In genomic region chr6:115284153-115284552, GRCm38 (mm10) we compare ENCODE assay signal across 30 mouse cellular contexts. TPM values are rescaled to one million over a fixed set of nuclear protein-coding genes. Genes with fewer than 3 reads are reported as not detected.
DNase-seq lines count a peak whose midpoint lies in the region; ATAC-seq and TF ChIP-seq lines count a peak whose summit lies in the region.
"Had no signal": no experiment of that assay in that cellular context is flagged by ENCODE, and none has a peak within 500 bp of the region (broad histone marks: within the 10 kb centered on the region; RNA-seq: fewer than 3 reads in every experiment).

No protein-coding gene starts in this region.

- no peak overlapping the region for H3K4me3 ChIP-seq in midbrain, embryonic 11.5 days (ENCODE audit: low read depth, low read length)
- H3K4me3 ChIP-seq in midbrain, postnatal 0 days (ENCODE audit: low read depth, low read length), result no peak overlapping the region
- no peak overlapping the region for H3K4me3 ChIP-seq in bone marrow macrophage, adult 2 months (ENCODE audit: insufficient read depth, low read length)
- no peak overlapping the region for H3K4me3 ChIP-seq in macrophage (ENCODE audit: inconsistent target)
- no peak overlapping the region for H3K4me3 ChIP-seq in heart, embryonic 12.5 days
- H3K4me3 ChIP-seq: limb, embryonic 10.5 days; neural tube, embryonic 13.5 days had no signal

- H3K4me1 ChIP-seq in midbrain, embryonic 11.5 days (ENCODE audit: control insufficient read depth, insufficient read depth, low read length), result no peaks in the 10 kb centered on the region
- no peaks in the 10 kb centered on the region for H3K4me1 ChIP-seq in midbrain, postnatal 0 days (ENCODE audit: insufficient read depth, low read length)
- peaks cover 46% of the 10 kb centered on the region for H3K4me1 ChIP-seq in bone marrow macrophage, adult 2 months (ENCODE audit: control insufficient read depth, insufficient read depth, low read length)
- peaks cover 7% of the 10 kb centered on the region for H3K4me1 ChIP-seq in heart, embryonic 12.5 days (replicated peaks)
- H3K4me1 ChIP-seq: limb, embryonic 10.5 days; neural tube, embryonic 13.5 days had no signal

- no peak for ATAC-seq in midbrain, embryonic 11.5 days (ENCODE audit: low FRiP score)
- no peak for ATAC-seq in midbrain, postnatal 0 days (ENCODE audit: low FRiP score)
- ATAC-seq in heart, embryonic 12.5 days (ENCODE audit: insufficient number of reproducible peaks, low FRiP score), result no peak
- ATAC-seq: hindbrain, embryonic 16.5 days; liver, postnatal 0 days had no signal

- peak; percentile 8 for DNase-seq in midbrain, embryonic 11.5 days (ENCODE audit: low spot score, missing footprints)
- DNase-seq in midbrain, postnatal 0 days (ENCODE audit: low spot score), result no peak
- no peak for DNase-seq in urinary bladder, postnatal 10 days (ENCODE audit: low spot score)
- DNase-seq in layer of hippocampus, postnatal 10 days (ENCODE audit: low spot score in 2 of 2), result no peak
- DNase-seq: cerebellum, adult 11 months; cerebellum, postnatal 14 days; embryo, embryonic 11 days; heart, adult 18-20 months; kidney, adult 8-10 months; kidney, postnatal 25 days; liver, postnatal 0 days; lung, postnatal 10 days; thymus, postnatal 14 days had no signal

- no peaks in the 10 kb centered on the region for H3K9me3 ChIP-seq in midbrain, embryonic 11.5 days (ENCODE audit: control insufficient read depth, low read length)
- no peaks in the 10 kb centered on the region for H3K9me3 ChIP-seq in midbrain, postnatal 0 days (ENCODE audit: low read length)
- H3K9me3 ChIP-seq in heart, embryonic 12.5 days (replicated peaks), result no peaks in the 10 kb centered on the region
- H3K9me3 ChIP-seq: limb, embryonic 10.5 days; neural tube, embryonic 13.5 days had no signal

- no peaks in the 10 kb centered on the region for H3K79me2 ChIP-seq in macrophage (ENCODE audit: inconsistent target)

- no peak overlapping the region for H3K27ac ChIP-seq in midbrain, embryonic 11.5 days (ENCODE audit: low read depth, low read length)
- no peak overlapping the region for H3K27ac ChIP-seq in midbrain, postnatal 0 days (ENCODE audit: low read depth, low read length)
- H3K27ac ChIP-seq in bone marrow macrophage, adult 2 months (ENCODE audit: insufficient read depth, low read depth, low read length), result peak overlapping the region; percentile 83
- H3K27ac ChIP-seq in macrophage, result peak overlapping the region; percentile 91
- H3K27ac ChIP-seq in heart, embryonic 12.5 days (ENCODE audit: poor library complexity, severe bottlenecking), result no peak overlapping the region
- H3K27ac ChIP-seq: limb, embryonic 10.5 days; neural tube, embryonic 13.5 days had no signal

- no peak overlapping the region for H3K9ac ChIP-seq in midbrain, embryonic 11.5 days (ENCODE audit: low read length)
- no peak overlapping the region for H3K9ac ChIP-seq in midbrain, postnatal 0 days (replicated peaks; ENCODE audit: low read length, poor library complexity, severe bottlenecking)
- no peak overlapping the region for H3K9ac ChIP-seq in heart, embryonic 12.5 days
- H3K9ac ChIP-seq: liver, postnatal 0 days; neural tube, embryonic 13.5 days had no signal

- TF ChIP-seq POLR2A in bone marrow macrophage, adult 2 months (IDR thresholded peaks at IDR 0.05; ENCODE audit: borderline replicate concordance, low read depth, low read length), result no peak

- H3K36me3 ChIP-seq in midbrain, embryonic 11.5 days (ENCODE audit: control insufficient read depth, insufficient read depth, low read length), result no peaks in the 10 kb centered on the region
- H3K36me3 ChIP-seq in midbrain, postnatal 0 days (ENCODE audit: insufficient read depth, low read length), result peaks cover 15% of the 10 kb centered on the region; the same call in 1 of the 2 replicates
- no peaks in the 10 kb centered on the region for H3K36me3 ChIP-seq in macrophage (ENCODE audit: inconsistent target)
- H3K36me3 ChIP-seq in heart, embryonic 12.5 days, result no peaks in the 10 kb centered on the region
- H3K36me3 ChIP-seq: limb, embryonic 10.5 days; neural tube, embryonic 13.5 days had no signal

- no peak for TF ChIP-seq CTCF in midbrain, postnatal 0 days (IDR thresholded peaks at IDR 0.05)
- no peak for TF ChIP-seq CTCF in bone marrow macrophage, adult 2 months (IDR thresholded peaks at IDR 0.05; ENCODE audit: low read depth, low read length)

- no peaks in the 10 kb centered on the region for H3K27me3 ChIP-seq in midbrain, embryonic 11.5 days (ENCODE audit: control insufficient read depth, insufficient read depth, low read length)
- no peaks in the 10 kb centered on the region for H3K27me3 ChIP-seq in midbrain, postnatal 0 days (ENCODE audit: insufficient read depth, low read length)
- H3K27me3 ChIP-seq in heart, embryonic 12.5 days (replicated peaks), result peaks cover 77% of the 10 kb centered on the region
- H3K27me3 ChIP-seq: neural tube, embryonic 13.5 days had no signal

- H3K4me2 ChIP-seq in midbrain, embryonic 11.5 days, result no peak overlapping the region
- H3K4me2 ChIP-seq in midbrain, postnatal 0 days (ENCODE audit: low read depth, low read length, poor library complexity, severe bottlenecking), result no peak overlapping the region
- no peak overlapping the region for H3K4me2 ChIP-seq in heart, embryonic 12.5 days
- H3K4me2 ChIP-seq: neural tube, embryonic 13.5 days had no signal

- 88% methylated on average over 2 of the region's 2 CpGs for WGBS in midbrain, embryonic 11.5 days
- 97% methylated on average over 2 of the region's 2 CpGs for WGBS in midbrain, postnatal 0 days
- WGBS in macrophage (ENCODE audit: missing documents), result 8% methylated on average over 2 of the region's 2 CpGs
- 67% methylated on average over 2 of the region's 2 CpGs for WGBS in heart, embryonic 12.5 days

RNA-seq across cellular contexts. Expression of gene Timp4, which starts 32.1 kb away (rescaled TPM):
- polyA plus RNA-seq in midbrain, embryonic 11.5 days (2014; fragmentation: Nextera tagmentation; extraction: Ambion mirVana), result 0.05 and 0.06 TPM in 2 replicates
- total RNA-seq in midbrain, postnatal 0 days (2014; rRNA removed), result 15.1 and 29.7 TPM in 2 replicates
- polyA plus RNA-seq in midbrain, postnatal 0 days (2015; fragmentation: Nextera tagmentation; extraction: Ambion mirVana), result 21.9 and 25.4 TPM in 2 replicates
- polyA plus RNA-seq in bone marrow macrophage, adult 2 months (2012; ENCODE audit: insufficient read depth, insufficient read length, missing spikeins), result not detected in 2 replicates
- not detected for total RNA-seq in macrophage (2018; cell fraction: chromatin; rRNA removed)
- total RNA-seq in macrophage (2018; cell fraction: cytosol; rRNA removed), result not detected
- total RNA-seq in macrophage (2018; cell fraction: nucleus; rRNA removed), result not detected
- polyA plus RNA-seq in macrophage (2018), result not detected in 3 replicates
- total RNA-seq in layer of hippocampus, postnatal 10 days (2021), result 10 to 100 TPM; 20.5 to 22.3 TPM
- 0.18 TPM in 1 of 2 replicates, not detected in the other for polyA plus RNA-seq in heart, embryonic 12.5 days (2016; fragmentation: Nextera tagmentation; extraction: Ambion mirVana)
- total RNA-seq: hematopoietic stem cell, adult 5-6 weeks; liver, adult 2 months had no signal
- polyA plus RNA-seq: liver, adult 2 months; liver, postnatal 0 days had no signal

RNA-seq across cellular contexts. Expression of gene Gm17482, which starts 57.0 kb away (rescaled TPM):
- polyA plus RNA-seq in midbrain, embryonic 11.5 days (2014; fragmentation: Nextera tagmentation; extraction: Ambion mirVana), result not detected in 2 replicates
- total RNA-seq in midbrain, postnatal 0 days (2014; rRNA removed), result not detected in 2 replicates
- polyA plus RNA-seq in midbrain, postnatal 0 days (2015; fragmentation: Nextera tagmentation; extraction: Ambion mirVana), result not detected in 2 replicates
- polyA plus RNA-seq in bone marrow macrophage, adult 2 months (2012; ENCODE audit: insufficient read depth, insufficient read length, missing spikeins), result not detected in 2 replicates
- not detected for total RNA-seq in macrophage (2018; cell fraction: chromatin; rRNA removed)
- total RNA-seq in macrophage (2018; cell fraction: cytosol; rRNA removed), result not detected
- total RNA-seq in macrophage (2018; cell fraction: nucleus; rRNA removed), result not detected
- not detected in 3 replicates for polyA plus RNA-seq in macrophage (2018)
- total RNA-seq in layer of hippocampus, postnatal 10 days (2021), result not detected
- polyA plus RNA-seq in heart, embryonic 12.5 days (2016; fragmentation: Nextera tagmentation; extraction: Ambion mirVana), result not detected in 2 replicates
- total RNA-seq: ES-E14; gastrocnemius, adult 8-10 months; heart, adult 18-20 months; hematopoietic stem cell, adult 5-6 weeks; left cerebral cortex, adult 8-10 months; liver, adult 2 months had no signal
- polyA plus RNA-seq: brain, embryonic 14.5 days; embryonic facial prominence, embryonic 14.5 days; forebrain, embryonic 11.5 days; heart, embryonic 14.5 days; hindbrain, embryonic 16.5 days; limb, embryonic 10.5 days; liver, adult 2 months; liver, postnatal 0 days; neural tube, embryonic 13.5 days; small intestine, adult 2 months; testis, adult 2 months had no signal

Comparison
In these comparisons a context has a peak if more than half of its experiments do, and no peak if none do; other contexts are left out.
1. RNA of gene Timp4, which starts 32.1 kb away (polyA plus RNA-seq): 21.9 to 25.4 TPM in midbrain, postnatal 0 days; 0.05 to 0.06 TPM in midbrain, embryonic 11.5 days, not detected in bone marrow macrophage, adult 2 months, not detected in macrophage and 0.18 TPM in heart, embryonic 12.5 days; every median in the first group is over 10 times any median in the second.
2. H3K27ac ChIP-seq: peak in bone marrow macrophage, adult 2 months (single experiment) and macrophage (single experiment); none in midbrain, embryonic 11.5 days (single experiment), midbrain, postnatal 0 days (single experiment) and heart, embryonic 12.5 days (single experiment).